25 mouse cellular contexts compared by ENCODE assay signal in genomic region chr4:64570666-64571065, GRCm38 (mm10).
"Had no signal": no experiment of that assay in that cellular context is flagged by ENCODE, and none has a peak within 500 bp of the region (broad histone marks: within the 10 kb centered on the region; RNA-seq: fewer than 3 reads in every experiment).

No protein-coding gene starts in this region.

- H3K4me2 ChIP-seq: heart, embryonic 11.5 days; heart, embryonic 13.5 days; heart, embryonic 15.5 days; hindbrain, embryonic 13.5 days; hindbrain, embryonic 15.5 days; kidney, embryonic 15.5 days; limb, embryonic 13.5 days; limb, embryonic 15.5 days; liver, embryonic 12.5 days had no signal

- H3K27ac ChIP-seq: heart, adult 2 months; heart, embryonic 13.5 days; heart, embryonic 15.5 days; hindbrain, embryonic 13.5 days; hindbrain, embryonic 15.5 days; hindbrain, postnatal 0 days; kidney, embryonic 15.5 days; kidney, postnatal 0 days; limb, embryonic 13.5 days; limb, embryonic 15.5 days; liver, embryonic 12.5 days; liver, embryonic 14.5 days had no signal

- H3K9me3 ChIP-seq: heart, embryonic 13.5 days; heart, embryonic 15.5 days; hindbrain, embryonic 13.5 days; hindbrain, embryonic 15.5 days; kidney, embryonic 15.5 days; limb, embryonic 13.5 days; limb, embryonic 15.5 days; liver, embryonic 12.5 days had no signal

- ATAC-seq: hindbrain, postnatal 0 days; intestine, embryonic 16.5 days; liver, embryonic 12.5 days had no signal

- DNase-seq: gastrocnemius, postnatal 14 days; gastrocnemius, postnatal 36 days; heart, adult 11 months; heart, adult 2 months; heart, postnatal 14 days; heart, postnatal 36 days; kidney, adult 11 months; kidney, adult 2 months; kidney, adult 9 months; kidney, postnatal 14 days; kidney, postnatal 36 days; left cerebral cortex, postnatal 4 days had no signal

- H3K4me1 ChIP-seq: heart, embryonic 13.5 days; heart, embryonic 15.5 days; hindbrain, embryonic 13.5 days; hindbrain, embryonic 15.5 days; kidney, embryonic 15.5 days; limb, embryonic 13.5 days; limb, embryonic 15.5 days; liver, embryonic 12.5 days had no signal

- H3K9ac ChIP-seq: heart, embryonic 13.5 days; heart, embryonic 15.5 days; hindbrain, embryonic 13.5 days; hindbrain, embryonic 15.5 days; kidney, embryonic 15.5 days; limb, embryonic 13.5 days; limb, embryonic 15.5 days; liver, embryonic 12.5 days; liver, embryonic 14.5 days had no signal

- H3K36me3 ChIP-seq: heart, embryonic 13.5 days; heart, embryonic 15.5 days; hindbrain, embryonic 13.5 days; hindbrain, embryonic 15.5 days; kidney, embryonic 15.5 days; limb, embryonic 13.5 days; limb, embryonic 15.5 days; liver, embryonic 12.5 days had no signal

- H3K27me3 ChIP-seq: heart, embryonic 13.5 days; heart, embryonic 15.5 days; hindbrain, embryonic 13.5 days; hindbrain, embryonic 15.5 days; kidney, embryonic 15.5 days; limb, embryonic 13.5 days; limb, embryonic 15.5 days; liver, embryonic 12.5 days had no signal

- H3K4me3 ChIP-seq: heart, adult 2 months; heart, embryonic 13.5 days; heart, embryonic 15.5 days; hindbrain, embryonic 13.5 days; hindbrain, embryonic 15.5 days; kidney, embryonic 15.5 days; limb, embryonic 13.5 days; limb, embryonic 15.5 days; liver, embryonic 12.5 days had no signal
